Mouse (Mus musculus) E14TG2a.4 (cell line): ENCODE measurements at regions not wholly inside any gene's neighbourhood (a gene's known extent, or its start where the extent isn't known, plus 50 kb on each side); places are given as distances from the start of the nearest gene placed in this dataset.

Experiments
- CTCF ChIP-seq: conservative IDR thresholded peaks from 2 replicates; pipeline ENCODE4 v1.5.1; 2014; ENCODE audit warnings: low read length
- NANOG ChIP-seq: IDR thresholded peaks from 2 replicates; pipeline ENCODE4 v1.6.1; 2014; ENCODE audit warnings: borderline replicate concordance, low read length, mixed read lengths
- POU5F1 ChIP-seq: IDR thresholded peaks from 2 replicates; pipeline ENCODE4 v1.6.1; 2014; ENCODE audit warnings: low read length, borderline replicate concordance

- TF ChIP-seq CTCF (no peak), POU5F1 (no peak), NANOG (no peak)
Measured at GRCm38 (mm10) chr14:15142839-15143238, 295.9 kb downstream of the Lrrc3b start.
